Mouse (Mus musculus) thymus, postnatal 25 days (tissue): ENCODE measurements around the gene Cdh26.

ENCODE experiments used
- DNase-seq: peaks from one replicate; pipeline ENCODE4 v3.0.0; 2022

Gene Cdh26

DNA sequence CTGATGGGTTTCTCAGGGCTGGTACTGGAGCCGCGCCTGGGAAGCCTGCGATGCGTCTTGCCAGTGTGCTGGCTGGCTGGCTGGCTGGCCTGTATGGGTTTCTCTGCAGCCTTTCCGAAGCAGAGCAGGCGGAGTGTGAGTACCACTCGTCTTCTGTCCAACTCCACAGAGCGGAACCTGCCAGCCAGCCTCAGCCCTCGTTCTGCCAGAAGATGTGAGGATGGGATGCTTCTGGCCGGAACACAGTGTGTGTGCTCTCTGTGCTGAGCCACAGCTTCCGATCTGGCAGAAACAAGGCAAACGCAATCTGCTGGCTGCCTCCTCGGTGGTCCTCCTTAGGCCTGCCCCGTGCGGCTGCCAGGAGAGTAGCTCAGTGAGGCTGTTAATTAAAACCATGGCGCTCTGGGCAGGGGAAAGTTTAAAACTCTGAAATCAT is 83.3 kb downstream of the Cdh26 start:
- no peak for DNase-seq

GRCm38 (mm10) chr2:178516421-178516820 is 86.1 kb downstream of the Cdh26 start:
- no peak for DNase-seq

GRCm38 (mm10) chr2:178516941-178517340 is 86.6 kb downstream of the Cdh26 start:
- no peak for DNase-seq

- DNase-seq = no peak
These were observed 89.0 kb downstream of the Cdh26 start for GRCm38 (mm10) chr2:178519321-178519720.

GRCm38 (mm10) chr2:178520216-178520615 is 89.9 kb downstream of the Cdh26 start:
- no peak for DNase-seq

GRCm38 (mm10) chr2:178522331-178522730 is 92.0 kb downstream of the Cdh26 start:
- no peak for DNase-seq

- DNase-seq = no peak
These were observed 92.5 kb downstream of the Cdh26 start for GRCm38 (mm10) chr2:178522786-178523185.

DNA sequence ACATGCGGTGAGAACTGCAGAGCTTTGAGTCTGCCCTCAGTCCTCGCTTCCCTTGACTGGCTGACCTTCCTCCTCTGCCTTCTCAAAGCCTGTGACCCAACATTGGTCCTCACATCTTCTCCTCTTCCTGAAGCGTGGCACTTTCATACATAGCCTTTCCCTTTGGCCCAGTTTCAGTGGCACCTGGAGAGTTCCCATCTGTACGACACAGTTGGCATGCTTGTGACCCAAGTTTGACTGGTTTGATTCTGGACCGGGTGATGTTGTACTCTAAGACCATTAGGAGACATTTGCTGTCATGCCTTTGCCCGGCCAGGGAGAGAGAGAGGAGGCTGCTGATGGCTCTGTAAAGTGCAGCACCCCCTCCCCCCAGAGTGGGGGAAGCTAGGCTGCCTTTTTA is 96.4 kb downstream of the Cdh26 start:
- no peak for DNase-seq

DNA sequence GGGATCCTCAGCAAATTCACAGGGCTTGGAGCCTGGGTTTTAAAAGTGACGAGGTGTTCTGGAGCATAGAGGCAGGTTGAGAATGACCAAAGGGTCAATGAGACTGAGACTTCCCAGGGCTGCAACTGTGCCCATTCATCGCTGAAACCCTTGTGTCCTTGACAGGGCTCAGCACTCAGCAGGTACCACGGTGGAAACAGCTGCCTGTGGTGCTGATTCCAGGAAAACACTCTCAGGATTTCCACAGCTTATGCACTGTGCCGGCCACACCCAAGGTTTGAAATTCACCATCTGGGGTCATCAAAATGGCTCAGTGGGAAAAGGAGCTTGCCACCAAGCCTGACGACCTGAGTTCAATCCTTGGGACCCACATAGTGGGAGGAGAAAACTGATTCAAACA is 100.9 kb downstream of the Cdh26 start:
- DNase-seq = no peak

DNA sequence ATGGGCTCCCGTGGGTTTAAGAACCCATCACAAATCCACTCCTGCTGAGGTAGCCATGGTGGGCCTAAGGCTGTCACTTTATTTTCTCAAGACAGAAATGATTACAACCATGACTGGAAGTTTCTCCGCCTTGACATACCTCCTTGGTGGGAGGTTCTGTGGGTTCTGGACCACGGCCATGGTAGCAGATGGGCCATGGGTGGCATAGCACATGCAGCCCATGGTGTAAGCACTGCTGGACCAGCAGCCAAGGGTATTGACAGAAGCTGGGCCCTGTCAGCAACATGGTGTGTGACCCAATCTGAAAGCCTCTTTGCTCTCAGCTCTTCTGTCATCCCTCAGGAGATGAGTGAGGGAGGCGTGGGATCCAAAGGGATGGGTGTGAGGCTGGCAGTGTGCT is 106.2 kb downstream of the Cdh26 start:
- no peak for DNase-seq
